Mouse (Mus musculus) midbrain, embryonic 13.5 days (tissue): Measurements from ENCODE around the gene Nlrc5. TPM values are rescaled to one million over a fixed set of nuclear protein-coding genes. Genes with fewer than 3 reads are reported as not detected.

Experiments used
- ATAC-seq: fragments of 200-750 bp; cut with Nextera tagmentation; 2 replicates; pipeline ENCODE4 v1.8.0; 2017; ENCODE audit warnings: mild to moderate bottlenecking, moderate TSS enrichment, moderate library complexity
- H3K27ac ChIP-seq: fragments of 300-500 bp; sonication (generic); 2 replicates; pipeline ENCODE4 v1.5.1; 2015; ENCODE audit warnings: inconsistent platforms, mild to moderate bottlenecking, moderate library complexity
- H3K27me3 ChIP-seq: fragments of 300-500 bp; sonication (generic); 2 replicates; pipeline ENCODE4 v1.6.1; 2015; ENCODE audit warnings: mild to moderate bottlenecking, inconsistent platforms
- H3K36me3 ChIP-seq: fragments of 300-500 bp; sonication (generic); 2 replicates; pipeline ENCODE4 v1.6.1; 2015; ENCODE audit warnings: mild to moderate bottlenecking, inconsistent platforms
- H3K4me1 ChIP-seq: fragments of 300-500 bp; sonication (generic); replicated peaks from 2 replicates; pipeline ENCODE4 v1.6.1; 2015; ENCODE audit warnings: inconsistent platforms
- H3K4me2 ChIP-seq: fragments of 300-500 bp; sonication (generic); replicated peaks from 2 replicates; pipeline ENCODE4 v1.6.1; 2015; ENCODE audit warnings: moderate library complexity, mild to moderate bottlenecking, inconsistent platforms
- H3K4me3 ChIP-seq: fragments of 300-500 bp; sonication (generic); replicated peaks from 2 replicates; pipeline ENCODE4 v1.5.1; 2015; ENCODE audit warnings: mild to moderate bottlenecking, inconsistent platforms
- H3K9ac ChIP-seq: fragments of 300-500 bp; sonication (generic); replicated peaks from 2 replicates; pipeline ENCODE4 v1.6.1; 2015; ENCODE audit warnings: mild to moderate bottlenecking, inconsistent platforms
- H3K9me3 ChIP-seq: fragments of 300-500 bp; sonication (generic); 2 replicates; pipeline ENCODE4 v1.6.1; 2016; ENCODE audit warnings: mild to moderate bottlenecking, inconsistent platforms
- WGBS: fragments of 180-500 bp; shearing (Covaris S2); methylation state at CpG from one replicate; pipeline ENCODE4 v1.1.7; 2015; 5-methylcytosine and 5-hydroxymethylcytosine counted together
- polyA plus RNA-seq: library from polyadenylated mRNA; unstranded; fragments of >200 nt; fragmentation: Nextera tagmentation; extraction: Ambion mirVana; gene quantifications from 2 replicates; pipeline ENCODE4 v1.2.1, GENCODE M21; 2015

The Nlrc5 gene
- polyA plus RNA-seq, 1 experiment from 2014 or later = 0.27 TPM

GRCm38 (mm10) chr8:94564421-94564820, 130.3 kb downstream of the Nlrc5 start:
- no peaks in the 10 kb centered on the region for H3K36me3 ChIP-seq
- no peak overlapping the region for H3K4me3 ChIP-seq
- no peaks in the 10 kb centered on the region for H3K9me3 ChIP-seq
- H3K4me2 ChIP-seq = no peak overlapping the region
- peaks cover 18% of the 10 kb centered on the region for H3K27me3 ChIP-seq
- H3K9ac ChIP-seq = no peak overlapping the region
- no peak overlapping the region for H3K27ac ChIP-seq
- ATAC-seq = no peak
- H3K4me1 ChIP-seq = peaks cover 47% of the 10 kb centered on the region

GRCm38 (mm10) chr8:94566033-94566432, 131.9 kb downstream of the Nlrc5 start:
- Histone ChIP-seq H3K4me1 (peaks cover 44% of the 10 kb centered on the region), H3K9me3 (no peaks in the 10 kb centered on the region), H3K4me2 (no peak overlapping the region), H3K27me3 (peaks cover 14% of the 10 kb centered on the region), H3K36me3 (no peaks in the 10 kb centered on the region), H3K27ac (peak overlapping the region; percentile 87), H3K4me3 (no peak overlapping the region), H3K9ac (no peak overlapping the region; the same call in 1 of the 2 replicates)
- no peak for ATAC-seq
- WGBS = 73% methylated on average over 6 of the region's 6 CpGs

- Histone ChIP-seq H3K27ac (peak overlapping the region; percentile 87), H3K4me2 (peak overlapping the region; percentile 42), H3K4me3 (no peak overlapping the region), H3K9me3 (no peaks in the 10 kb centered on the region), H3K27me3 (peaks cover 14% of the 10 kb centered on the region), H3K36me3 (no peaks in the 10 kb centered on the region), H3K4me1 (peaks cover 38% of the 10 kb centered on the region), H3K9ac (peak overlapping the region; percentile 29)
- WGBS = 42% methylated on average over 15 of the region's 15 CpGs
- ATAC-seq = peak; percentile 66
These were observed 132.4 kb downstream of the Nlrc5 start for GRCm38 (mm10) chr8:94566446-94567158.

GRCm38 (mm10) chr8:94567159-94567849, 133.1 kb downstream of the Nlrc5 start:
- peak overlapping the region; percentile 8; the same call in 1 of the 2 replicates for H3K4me3 ChIP-seq

GRCm38 (mm10) chr8:94568098-94568497, 133.9 kb downstream of the Nlrc5 start:
- Histone ChIP-seq H3K9ac (no peak overlapping the region), H3K9me3 (no peaks in the 10 kb centered on the region), H3K4me2 (no peak overlapping the region), H3K27me3 (peaks cover 4% of the 10 kb centered on the region), H3K4me3 (no peak overlapping the region), H3K27ac (no peak overlapping the region), H3K36me3 (peaks cover 5% of the 10 kb centered on the region), H3K4me1 (peaks cover 37% of the 10 kb centered on the region)
- ATAC-seq = no peak
- WGBS = 91% methylated on average over 8 of the region's 8 CpGs

More at GRCm38 (mm10) chr8:94567159-94567849, 133.1 kb downstream of the Nlrc5 start:
- peak overlapping the region; percentile 87 for H3K27ac ChIP-seq
- WGBS = 27% methylated on average over 8 of the region's 8 CpGs
- H3K9me3 ChIP-seq = no peaks in the 10 kb centered on the region
- peak overlapping the region; percentile 42 for H3K4me2 ChIP-seq
- H3K9ac ChIP-seq = 0 out of 2 replicates have a peak overlapping the region, but pooled peaks have one; percentile 3
- peaks cover 37% of the 10 kb centered on the region for H3K4me1 ChIP-seq
- peaks cover 12% of the 10 kb centered on the region for H3K27me3 ChIP-seq
- no peaks in the 10 kb centered on the region for H3K36me3 ChIP-seq
- ATAC-seq = peak; percentile 98

GRCm38 (mm10) chr8:94569419-94569818, 135.3 kb downstream of the Nlrc5 start:
- 50% methylated on average over 1 of the region's 1 CpGs for WGBS

GRCm38 (mm10) chr8:94571896-94572295, 137.7 kb downstream of the Nlrc5 start:
- Histone ChIP-seq H3K4me2 (no peak overlapping the region), H3K27ac (no peak overlapping the region), H3K36me3 (peaks cover 43% of the 10 kb centered on the region), H3K9ac (no peak overlapping the region), H3K4me1 (peaks cover 21% of the 10 kb centered on the region), H3K27me3 (no peaks in the 10 kb centered on the region), H3K4me3 (no peak overlapping the region), H3K9me3 (no peaks in the 10 kb centered on the region)
- ATAC-seq = no peak
- WGBS = 93% methylated on average over 2 of the region's 2 CpGs

More at GRCm38 (mm10) chr8:94569419-94569818, 135.3 kb downstream of the Nlrc5 start:
- ATAC-seq = no peak
- H3K4me2 ChIP-seq = no peak overlapping the region
- H3K27ac ChIP-seq = no peak overlapping the region
- peaks cover 18% of the 10 kb centered on the region for H3K36me3 ChIP-seq
- H3K4me1 ChIP-seq = peaks cover 37% of the 10 kb centered on the region
- no peak overlapping the region for H3K4me3 ChIP-seq
- H3K27me3 ChIP-seq = no peaks in the 10 kb centered on the region
- no peak overlapping the region for H3K9ac ChIP-seq
- H3K9me3 ChIP-seq = no peaks in the 10 kb centered on the region

- Histone ChIP-seq H3K36me3 (peaks cover 67% of the 10 kb centered on the region), H3K9me3 (no peaks in the 10 kb centered on the region), H3K27ac (peak overlapping the region; percentile 47), H3K27me3 (no peaks in the 10 kb centered on the region), H3K4me3 (no peak overlapping the region), H3K4me1 (peaks cover 6% of the 10 kb centered on the region), H3K9ac (no peak overlapping the region), H3K4me2 (no peak overlapping the region)
- 81% methylated on average over 16 of the region's 16 CpGs for WGBS
- ATAC-seq = peak; percentile 34; the same call in 1 of the 2 replicates
These were observed 140.2 kb downstream of the Nlrc5 start for GRCm38 (mm10) chr8:94574159-94574907.

- peaks cover 70% of the 10 kb centered on the region for H3K36me3 ChIP-seq
- H3K4me1 ChIP-seq = no peaks in the 10 kb centered on the region
- H3K4me3 ChIP-seq = no peak overlapping the region
- no peaks in the 10 kb centered on the region for H3K27me3 ChIP-seq
- WGBS = 97% methylated on average over 4 of the region's 4 CpGs
- no peak overlapping the region for H3K27ac ChIP-seq
- ATAC-seq = no peak
- H3K9ac ChIP-seq = no peak overlapping the region
- H3K4me2 ChIP-seq = no peak overlapping the region
- H3K9me3 ChIP-seq = no peaks in the 10 kb centered on the region
These were observed 141.0 kb downstream of the Nlrc5 start for GRCm38 (mm10) chr8:94575148-94575547.
